Comparison of ENCODE assay signal across 12 mouse cellular contexts in the genomic region with DNA sequence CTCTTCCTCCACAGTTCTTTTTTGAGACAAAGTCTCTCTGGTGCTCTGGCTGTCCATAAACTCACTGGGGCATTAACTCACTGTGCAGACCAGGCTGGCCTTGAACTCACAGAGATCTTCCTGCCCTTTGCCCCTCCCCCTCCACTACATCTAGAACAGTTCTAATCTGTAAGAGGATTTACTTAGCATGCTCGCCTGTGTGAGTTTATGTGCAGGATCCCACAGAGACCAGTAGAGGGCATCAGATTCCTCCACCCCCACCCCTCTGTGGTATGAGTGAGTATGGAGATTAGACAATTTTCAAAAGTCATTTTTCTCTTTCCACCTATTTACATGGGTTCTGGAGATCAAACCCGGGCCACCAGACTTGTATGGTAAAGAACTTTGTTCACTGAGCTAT. TPM values are rescaled to one million over a fixed set of nuclear protein-coding genes. Genes with fewer than 3 reads are reported as not detected.
A peak's percentile ranks its signal among the peaks of the same experiment; 100 is the strongest.
DNase-seq lines count a peak whose midpoint lies in the region; ATAC-seq and TF ChIP-seq lines count a peak whose summit lies in the region.
"Had no signal": no experiment of that assay in that cellular context is flagged by ENCODE, and none has a peak within 500 bp of the region (broad histone marks: within the 10 kb centered on the region; RNA-seq: fewer than 3 reads in every experiment).

No protein-coding gene starts in this region.

- peak; percentile 40 for TF ChIP-seq CTCF in forebrain, postnatal 0 days (IDR thresholded peaks at IDR 0.05; ENCODE audit: low read depth)
- peak; percentile 68 for TF ChIP-seq CTCF in liver, postnatal 0 days (IDR thresholded peaks at IDR 0.05; ENCODE audit: low read depth)

- no peak overlapping the region for H3K4me2 ChIP-seq in forebrain, postnatal 0 days (ENCODE audit: low read depth)
- H3K4me2 ChIP-seq in forebrain, embryonic 16.5 days (ENCODE audit: low read length), result no peak overlapping the region
- no peak overlapping the region for H3K4me2 ChIP-seq in liver, postnatal 0 days (ENCODE audit: low read depth, low read length)
- H3K4me2 ChIP-seq in heart, embryonic 12.5 days, result no peak overlapping the region
- H3K4me2 ChIP-seq: embryonic facial prominence, embryonic 15.5 days had no signal

- no peak overlapping the region for H3K4me3 ChIP-seq in forebrain, postnatal 0 days (ENCODE audit: low read depth, low read length)
- H3K4me3 ChIP-seq in forebrain, embryonic 16.5 days (replicated peaks; ENCODE audit: low read length), result no peak overlapping the region
- no peak overlapping the region for H3K4me3 ChIP-seq in liver, postnatal 0 days (ENCODE audit: low read depth, low read length)
- H3K4me3 ChIP-seq in heart, embryonic 12.5 days, result no peak overlapping the region
- H3K4me3 ChIP-seq: embryonic facial prominence, embryonic 15.5 days had no signal

- ATAC-seq in forebrain, postnatal 0 days, result peak; percentile 23; the same call in 1 of the 2 replicates
- no peak for ATAC-seq in forebrain, embryonic 16.5 days
- peak; percentile 39 for ATAC-seq in liver, postnatal 0 days
- ATAC-seq in heart, embryonic 12.5 days (ENCODE audit: insufficient number of reproducible peaks, low FRiP score), result no peak

- H3K27ac ChIP-seq in forebrain, postnatal 0 days (ENCODE audit: low read depth, low read length), result no peak overlapping the region
- no peak overlapping the region for H3K27ac ChIP-seq in forebrain, embryonic 16.5 days (ENCODE audit: low read length)
- H3K27ac ChIP-seq in liver, postnatal 0 days (ENCODE audit: low read depth), result peak overlapping the region; percentile 82
- no peak overlapping the region for H3K27ac ChIP-seq in heart, embryonic 12.5 days (ENCODE audit: poor library complexity, severe bottlenecking)
- H3K27ac ChIP-seq: embryonic facial prominence, embryonic 15.5 days had no signal

- WGBS in forebrain, postnatal 0 days, result 58% methylated on average over 2 of the region's 2 CpGs
- WGBS in forebrain, embryonic 16.5 days, result 62% methylated on average over 2 of the region's 2 CpGs
- 40% methylated on average over 2 of the region's 2 CpGs for WGBS in liver, postnatal 0 days (ENCODE audit: insufficient replicate concordance)
- 63% methylated on average over 2 of the region's 2 CpGs for WGBS in heart, embryonic 12.5 days

- DNase-seq in forebrain, postnatal 0 days, result no peak
- peak; percentile 39 to 59 for DNase-seq in spleen, postnatal 36 days (ENCODE audit: low spot score in 2 of 2)
- no peak for DNase-seq in spleen, adult 12 weeks (ENCODE audit: low spot score)
- DNase-seq in liver, postnatal 0 days, result peak; percentile 47
- DNase-seq in thymus, postnatal 4 days, result peak; percentile 63
- DNase-seq in ovary, postnatal 36 days (ENCODE audit: low spot score), result no peak
- DNase-seq: heart, postnatal 4 days; right cerebral cortex, adult 18-20 months had no signal

- peaks cover 6% of the 10 kb centered on the region; the same call in 1 of the 2 replicates for H3K27me3 ChIP-seq in forebrain, postnatal 0 days (ENCODE audit: insufficient read depth, low read length)
- no peaks in the 10 kb centered on the region; the same call in 1 of the 2 replicates for H3K27me3 ChIP-seq in forebrain, embryonic 16.5 days (replicated peaks; ENCODE audit: control insufficient read depth, insufficient read depth, low read length)
- no peaks in the 10 kb centered on the region for H3K27me3 ChIP-seq in liver, postnatal 0 days (ENCODE audit: insufficient read depth, low read length)
- H3K27me3 ChIP-seq in heart, embryonic 12.5 days (replicated peaks), result 0 out of 2 replicates have a peak, but pooled peaks cover 2% of the 10 kb centered on the region
- H3K27me3 ChIP-seq: megakaryocyte, embryonic 14.5 days had no signal

- TF ChIP-seq EP300 in liver, postnatal 0 days (IDR thresholded peaks at IDR 0.05; ENCODE audit: low read depth), result no peak

- H3K4me1 ChIP-seq in forebrain, postnatal 0 days (ENCODE audit: insufficient read depth), result no peaks in the 10 kb centered on the region
- H3K4me1 ChIP-seq in forebrain, embryonic 16.5 days (replicated peaks; ENCODE audit: control insufficient read depth, insufficient read depth, low read length), result no peaks in the 10 kb centered on the region
- peaks cover 22% of the 10 kb centered on the region for H3K4me1 ChIP-seq in liver, postnatal 0 days (ENCODE audit: insufficient read depth)
- peaks cover 29% of the 10 kb centered on the region for H3K4me1 ChIP-seq in heart, embryonic 12.5 days (replicated peaks)
- H3K4me1 ChIP-seq: embryonic facial prominence, embryonic 15.5 days had no signal

- no peak overlapping the region for H3K9ac ChIP-seq in forebrain, postnatal 0 days
- H3K9ac ChIP-seq in forebrain, embryonic 16.5 days (replicated peaks; ENCODE audit: low read depth, low read length), result no peak overlapping the region
- H3K9ac ChIP-seq in liver, postnatal 0 days (replicated peaks), result no peak overlapping the region
- H3K9ac ChIP-seq in heart, embryonic 12.5 days, result no peak overlapping the region
- H3K9ac ChIP-seq: embryonic facial prominence, embryonic 15.5 days had no signal

- H3K36me3 ChIP-seq in forebrain, postnatal 0 days (ENCODE audit: insufficient read depth), result no peaks in the 10 kb centered on the region
- no peaks in the 10 kb centered on the region for H3K36me3 ChIP-seq in forebrain, embryonic 16.5 days (ENCODE audit: control insufficient read depth, insufficient read depth)
- H3K36me3 ChIP-seq in liver, postnatal 0 days (replicated peaks; ENCODE audit: insufficient read depth, low read length), result no peaks in the 10 kb centered on the region
- no peaks in the 10 kb centered on the region for H3K36me3 ChIP-seq in heart, embryonic 12.5 days
- H3K36me3 ChIP-seq: embryonic facial prominence, embryonic 15.5 days had no signal

- H3K9me3 ChIP-seq in forebrain, postnatal 0 days (ENCODE audit: low read length), result no peaks in the 10 kb centered on the region
- H3K9me3 ChIP-seq in forebrain, embryonic 16.5 days (ENCODE audit: control insufficient read depth, low read length), result no peaks in the 10 kb centered on the region
- H3K9me3 ChIP-seq in liver, postnatal 0 days (ENCODE audit: low read length), result no peaks in the 10 kb centered on the region
- no peaks in the 10 kb centered on the region for H3K9me3 ChIP-seq in heart, embryonic 12.5 days (replicated peaks)
- H3K9me3 ChIP-seq: embryonic facial prominence, embryonic 15.5 days; megakaryocyte, embryonic 14.5 days had no signal

RNA-seq across cellular contexts. Expression of a gene that starts 6.3 kb away (rescaled TPM):
- total RNA-seq in forebrain, postnatal 0 days (2014; rRNA removed), result 19.2 and 22.5 TPM in 2 replicates
- 21.0 and 28.9 TPM in 2 replicates for polyA plus RNA-seq in forebrain, postnatal 0 days (2015; fragmentation: Nextera tagmentation; extraction: Ambion mirVana)
- polyA plus RNA-seq in forebrain, embryonic 16.5 days (2015; fragmentation: Nextera tagmentation; extraction: Ambion mirVana), result 41.1 and 43.8 TPM in 2 replicates
- 3.0 and 3.3 TPM in 2 replicates for polyA plus RNA-seq in liver, postnatal 0 days (2015; fragmentation: Nextera tagmentation; extraction: Ambion mirVana)
- polyA plus RNA-seq in heart, embryonic 12.5 days (2016; fragmentation: Nextera tagmentation; extraction: Ambion mirVana), result 11.8 and 12.6 TPM in 2 replicates

RNA-seq across cellular contexts. Expression of a gene that starts 56.3 kb away (rescaled TPM):
- total RNA-seq in forebrain, postnatal 0 days (2014; rRNA removed), result 95.3 and 95.4 TPM in 2 replicates
- 129 and 130 TPM in 2 replicates for polyA plus RNA-seq in forebrain, postnatal 0 days (2015; fragmentation: Nextera tagmentation; extraction: Ambion mirVana)
- polyA plus RNA-seq in forebrain, embryonic 16.5 days (2015; fragmentation: Nextera tagmentation; extraction: Ambion mirVana), result 146 and 149 TPM in 2 replicates
- 46.9 and 50.8 TPM in 2 replicates for polyA plus RNA-seq in liver, postnatal 0 days (2015; fragmentation: Nextera tagmentation; extraction: Ambion mirVana)
- 101 and 103 TPM in 2 replicates for polyA plus RNA-seq in heart, embryonic 12.5 days (2016; fragmentation: Nextera tagmentation; extraction: Ambion mirVana)

Comparison
In these comparisons a context has a peak if more than half of its experiments do, and no peak if none do; other contexts are left out.
1. ATAC-seq: peak in forebrain, postnatal 0 days (single experiment) and liver, postnatal 0 days (single experiment); none in forebrain, embryonic 16.5 days (single experiment) and heart, embryonic 12.5 days (single experiment).
2. DNase-seq: peak in spleen, postnatal 36 days (2 of 2), liver, postnatal 0 days (single experiment) and thymus, postnatal 4 days (single experiment); none in forebrain, postnatal 0 days (single experiment), spleen, adult 12 weeks (single experiment) and ovary, postnatal 36 days (single experiment).